Mouse (Mus musculus) E14TG2a.4 (cell line): ENCODE measurements around the gene Aff3.

ENCODE experiments used
- CTCF ChIP-seq: conservative IDR thresholded peaks from 2 replicates; pipeline ENCODE4 v1.5.1; 2014; ENCODE audit warnings: low read length
- POU5F1 ChIP-seq: IDR thresholded peaks from 2 replicates; pipeline ENCODE4 v1.6.1; 2014; ENCODE audit warnings: low read length, borderline replicate concordance

GRCm38 (mm10) chr1:38306146-38306545, 358.6 kb downstream of the Aff3 start:
- TF ChIP-seq CTCF (no peak), POU5F1 (no peak)
